Mouse (Mus musculus): ENCODE results near the gene Nepro. TPM values are rescaled to one million over a fixed set of nuclear protein-coding genes. Genes with fewer than 3 reads are reported as not detected.

The Nepro gene
- polyA plus RNA-seq, 1 experiment: 19.6 TPM

- Histone ChIP-seq H3K4me3 (ENCODE audit: insufficient read depth, low read length) (no peak overlapping the region), H3K4me1 (ENCODE audit: control insufficient read depth, insufficient read depth, low read length) (no peaks in the 10 kb centered on the region)
- TF ChIP-seq CTCF (IDR thresholded peaks at IDR 0.05; ENCODE audit: borderline replicate concordance, insufficient read depth, low read length) (no peak), POLR2A (IDR thresholded peaks at IDR 0.05; ENCODE audit: low read depth, low read length) (no peak)
Measured at GRCm38 (mm10) chr16:44779494-44779893, 55.4 kb downstream of the Nepro start.

GRCm38 (mm10) chr16:44780751-44781150, 56.6 kb downstream of the Nepro start:
- Histone ChIP-seq H3K4me3 (ENCODE audit: insufficient read depth, low read length) (no peak overlapping the region), H3K4me1 (ENCODE audit: control insufficient read depth, insufficient read depth, low read length) (no peaks in the 10 kb centered on the region), H3K27ac (ENCODE audit: insufficient read depth, low read length) (no peak overlapping the region)
- TF ChIP-seq POLR2A (IDR thresholded peaks at IDR 0.05; ENCODE audit: low read depth, low read length): no peak
- no peak for TF ChIP-seq CTCF (IDR thresholded peaks at IDR 0.05; ENCODE audit: borderline replicate concordance, insufficient read depth, low read length)

More at GRCm38 (mm10) chr16:44779494-44779893, 55.4 kb downstream of the Nepro start:
- H3K27ac ChIP-seq (ENCODE audit: insufficient read depth, low read length): no peak overlapping the region

Other genes with a start within 250 kb of the Nepro start
- 13.7 and 30.6 TPM in 2 replicates for gene Boc, start 165.4 kb upstream of the Nepro start, polyA plus RNA-seq (2011; ENCODE audit: insufficient read length, low read depth, missing spikeins)
- gene Gtpbp8, start 22.1 kb downstream of the Nepro start, polyA plus RNA-seq (2011; ENCODE audit: insufficient read length, low read depth, missing spikeins): 23.4 and 26.4 TPM in 2 replicates
- 0.27 and 1.1 TPM in 2 replicates for gene Cd200r1, start 41.4 kb downstream of the Nepro start, polyA plus RNA-seq (2011; ENCODE audit: insufficient read length, low read depth, missing spikeins)
- not detected in 2 replicates for gene Cd200r4, start 87.4 kb downstream of the Nepro start, polyA plus RNA-seq (2011; ENCODE audit: insufficient read length, low read depth, missing spikeins)
- gene Cd200r2, start 142.8 kb downstream of the Nepro start, polyA plus RNA-seq (2011; ENCODE audit: insufficient read length, low read depth, missing spikeins): not detected in 2 replicates
- gene Cd200r3, start 219.4 kb downstream of the Nepro start, polyA plus RNA-seq (2011; ENCODE audit: insufficient read length, low read depth, missing spikeins): not detected in 2 replicates